Mouse (Mus musculus) stomach, postnatal 0 days (tissue): Measurements from ENCODE around the gene Ift172. TPM values are rescaled to one million over a fixed set of nuclear protein-coding genes. Genes with fewer than 3 reads are reported as not detected.

Source experiments
- ATAC-seq: fragments of 200-750 bp; cut with Nextera tagmentation; 2 replicates; pipeline ENCODE4 v1.8.0; 2017; ENCODE audit not compliant: low FRiP score, low TSS enrichment
- DNase-seq: peaks from one replicate; pipeline ENCODE4 v3.0.0-alpha.2; 2016; ENCODE audit warnings: low spot score
- H3K27ac ChIP-seq: fragments of 300-500 bp; sonication (generic); replicated peaks from 2 replicates; pipeline ENCODE4 v1.5.1; 2014; ENCODE audit warnings: mild to moderate bottlenecking, control low read depth
- H3K27me3 ChIP-seq: fragments of 300-500 bp; sonication (generic); 2 replicates; pipeline ENCODE4 v1.6.1; 2014; ENCODE audit warnings: low read length; ENCODE audit not compliant: control insufficient read depth, insufficient read depth
- H3K36me3 ChIP-seq: fragments of 300-500 bp; sonication (generic); 2 replicates; pipeline ENCODE4 v1.6.1; 2014; ENCODE audit warnings: low read length, mixed read lengths; ENCODE audit not compliant: control insufficient read depth, insufficient read depth
- H3K4me1 ChIP-seq: fragments of 300-500 bp; sonication (generic); replicated peaks from 2 replicates; pipeline ENCODE4 v1.6.1; 2014; ENCODE audit warnings: antibody characterized with exemption; ENCODE audit not compliant: control insufficient read depth, insufficient read depth
- H3K4me2 ChIP-seq: fragments of 300-500 bp; sonication (generic); replicated peaks from 2 replicates; pipeline ENCODE4 v1.6.1; 2014; ENCODE audit warnings: low read depth, mild to moderate bottlenecking, control low read depth, moderate library complexity
- H3K4me3 ChIP-seq: fragments of 300-500 bp; sonication (generic); 2 replicates; pipeline ENCODE4 v1.5.1; 2014; ENCODE audit warnings: low read depth, low read length, control low read depth
- H3K9ac ChIP-seq: fragments of 300-500 bp; sonication (generic); 2 replicates; pipeline ENCODE4 v1.6.1; 2014; ENCODE audit warnings: mild to moderate bottlenecking, low read length, control low read depth, mixed read lengths
- H3K9me3 ChIP-seq: fragments of 300-500 bp; sonication (generic); 2 replicates; pipeline ENCODE4 v1.6.1; 2016; ENCODE audit warnings: low read length; ENCODE audit not compliant: control insufficient read depth
- CTCF ChIP-seq: IDR thresholded peaks from 2 replicates; pipeline ENCODE4 v1.5.1; 2016; ENCODE audit warnings: antibody characterized with exemption, low read depth, mild to moderate bottlenecking, moderate library complexity
- EP300 ChIP-seq: optimal IDR thresholded peaks from 2 replicates; pipeline ENCODE3; 2016; ENCODE audit warnings: antibody characterized with exemption
- WGBS: fragments of 180-500 bp; shearing (Covaris S2); extraction: QIAGEN DNeasy Blood & Tissue Kit; methylation state at CpG from one replicate; pipeline ENCODE4 v1.1.7; 2014; 5-methylcytosine and 5-hydroxymethylcytosine counted together
- polyA plus RNA-seq: library from polyadenylated mRNA; unstranded; fragments of >200 nt; fragmentation: Nextera tagmentation; extraction: Ambion mirVana; gene quantifications from 2 replicates; pipeline ENCODE4 v1.2.1, GENCODE M21; 2015

Ift172 gene
- polyA plus RNA-seq, 1 experiment from 2014 or later = 20.3 TPM

GRCm38 (mm10) chr5:31294964-31295605, 4.2 kb upstream of the Ift172 start:
- peak overlapping the region; percentile 94 for H3K4me2 ChIP-seq
- no peaks in the 10 kb centered on the region for H3K27me3 ChIP-seq
- H3K9me3 ChIP-seq = no peaks in the 10 kb centered on the region
- no peaks in the 10 kb centered on the region for H3K36me3 ChIP-seq
- 9% methylated on average over 25 of the region's 29 CpGs for WGBS
- ATAC-seq (no peak), DNase-seq (no peak)
- H3K4me1 ChIP-seq = 0 out of 2 replicates have a peak, but pooled peaks cover 3% of the 10 kb centered on the region
- H3K27ac ChIP-seq = no peak overlapping the region
- TF ChIP-seq EP300 = no peak
- TF ChIP-seq CTCF = no peak
- H3K9ac ChIP-seq = peak overlapping the region; percentile 73
- H3K4me3 ChIP-seq = peak overlapping the region; percentile 68

- no peaks in the 10 kb centered on the region for H3K9me3 ChIP-seq
- DNase-seq = no peak
- TF ChIP-seq CTCF (peak; percentile 33; the same call in 1 of the 2 replicates), EP300 (no peak)
- peak overlapping the region; percentile 78 for H3K27ac ChIP-seq
- peak overlapping the region; percentile 69 for H3K4me2 ChIP-seq
- peak overlapping the region; percentile 42 for H3K4me3 ChIP-seq
- H3K36me3 ChIP-seq = peaks cover 2% of the 10 kb centered on the region; the same call in 1 of the 2 replicates
- WGBS = 3% methylated on average over 9 of the region's 9 CpGs
- no peak for ATAC-seq
- H3K9ac ChIP-seq = peak overlapping the region; percentile 55
- no peaks in the 10 kb centered on the region for H3K27me3 ChIP-seq
- H3K4me1 ChIP-seq = 0 out of 2 replicates have a peak, but pooled peaks cover 3% of the 10 kb centered on the region
Measured at GRCm38 (mm10) chr5:31291361-31291688, 409 bp upstream of the Ift172 start.

GRCm38 (mm10) chr5:31289626-31290230, 1.2 kb downstream of the Ift172 start:
- Histone ChIP-seq H3K27me3 (no peaks in the 10 kb centered on the region), H3K4me2 (peak overlapping the region; percentile 69; the same call in 1 of the 2 replicates), H3K27ac (no peak overlapping the region), H3K9ac (no peak overlapping the region), H3K4me3 (no peak overlapping the region), H3K4me1 (no peaks in the 10 kb centered on the region), H3K36me3 (peaks cover 12% of the 10 kb centered on the region), H3K9me3 (no peaks in the 10 kb centered on the region)
- no peak for ATAC-seq
- TF ChIP-seq CTCF = no peak
- no peak for TF ChIP-seq EP300
- DNase-seq = no peak
- 70% methylated on average over 3 of the region's 3 CpGs for WGBS

- no peak overlapping the region for H3K27ac ChIP-seq
- no peak for DNase-seq
- ATAC-seq = no peak
- no peaks in the 10 kb centered on the region for H3K9me3 ChIP-seq
- no peaks in the 10 kb centered on the region for H3K4me1 ChIP-seq
- 62% methylated on average over 3 of the region's 3 CpGs for WGBS
- H3K27me3 ChIP-seq = no peaks in the 10 kb centered on the region
- no peak overlapping the region for H3K9ac ChIP-seq
- TF ChIP-seq EP300 (no peak), CTCF (no peak)
- H3K36me3 ChIP-seq = peaks cover 16% of the 10 kb centered on the region
- no peak overlapping the region for H3K4me2 ChIP-seq
- H3K4me3 ChIP-seq = no peak overlapping the region
Measured at GRCm38 (mm10) chr5:31288655-31289054, 2.3 kb downstream of the Ift172 start.

GRCm38 (mm10) chr5:31288225-31288624, 2.7 kb downstream of the Ift172 start:
- WGBS = 79% methylated on average over 4 of the region's 4 CpGs
- no peaks in the 10 kb centered on the region for H3K4me1 ChIP-seq
- TF ChIP-seq EP300 (no peak), CTCF (no peak)
- H3K27me3 ChIP-seq = no peaks in the 10 kb centered on the region
- no peak overlapping the region for H3K9ac ChIP-seq
- peaks cover 19% of the 10 kb centered on the region for H3K36me3 ChIP-seq
- no peak overlapping the region for H3K27ac ChIP-seq
- DNase-seq (no peak), ATAC-seq (no peak)
- no peaks in the 10 kb centered on the region for H3K9me3 ChIP-seq
- H3K4me3 ChIP-seq = no peak overlapping the region
- no peak overlapping the region for H3K4me2 ChIP-seq
